Mouse (Mus musculus): Measurements from ENCODE around the gene 2010111I01Rik.
"Not testable (repeated sequence)": the region's sequence is repeated elsewhere in the genome, so short reads cannot be mapped to it uniquely, and the experiment has no call there.

2010111I01Rik gene

GRCm38 (mm10) chr13:62964640-62965311 is at the start of gene 2010111I01Rik:
Gene 2010111I01Rik, plus strand, starts transcription at chr13:62964893.
- peak; percentile 94 for DNase-seq (ENCODE audit: low spot score)

DNA sequence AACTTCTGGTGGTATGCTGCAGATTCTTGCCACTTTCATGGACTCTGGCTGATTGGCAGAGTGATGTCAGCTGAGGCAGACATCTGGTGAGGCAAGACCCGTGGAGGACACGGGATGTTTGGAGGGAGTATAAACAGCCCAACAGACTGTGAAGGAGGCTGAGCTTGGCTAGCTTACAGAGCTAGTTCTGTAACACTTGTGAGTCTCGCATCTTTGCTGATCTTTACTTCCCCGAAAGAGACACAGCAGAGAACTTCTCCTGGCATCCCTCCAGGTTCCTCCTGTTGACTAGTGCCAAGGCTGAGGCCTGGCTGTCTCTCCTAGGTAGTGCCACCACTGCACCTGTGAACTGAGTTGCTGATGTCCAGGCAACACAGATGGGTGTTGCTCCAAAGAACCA is 48.0 kb upstream of the 2010111I01Rik start:
- DNase-seq (ENCODE audit: low spot score), result no peak

DNA sequence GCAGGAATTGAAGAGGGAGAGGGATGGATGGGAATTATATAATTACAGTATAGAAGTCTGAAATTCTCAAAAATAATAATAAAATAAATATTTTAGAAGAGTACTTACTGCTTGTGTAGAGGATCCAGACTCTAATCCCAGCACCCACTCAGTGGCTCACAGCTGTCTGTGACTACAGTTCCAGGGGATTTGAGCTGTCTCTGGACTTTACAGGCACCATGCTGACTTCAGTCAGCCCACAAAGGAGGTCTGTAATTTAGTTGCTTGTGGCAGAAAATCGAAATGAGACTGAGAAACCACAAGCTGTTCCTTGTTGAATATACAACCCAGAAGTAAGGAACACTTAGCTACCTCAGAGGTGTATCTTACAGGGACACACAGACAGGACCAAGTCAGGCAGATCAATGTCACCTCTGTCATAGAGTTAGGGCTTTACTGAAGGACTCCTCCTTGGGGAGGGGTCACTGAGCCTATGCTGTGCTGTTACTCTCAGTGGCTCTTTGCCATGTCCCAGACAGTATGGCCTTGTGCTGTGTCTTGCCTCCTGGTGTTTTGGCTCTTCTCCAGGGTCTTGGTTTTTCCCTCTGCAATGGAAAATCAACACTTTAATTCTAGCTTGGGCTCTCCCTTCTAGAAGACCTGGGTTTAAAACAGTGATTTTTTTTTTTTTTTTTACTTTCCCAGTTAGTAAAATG is 47.1 kb upstream of the 2010111I01Rik start:
- no peak for DNase-seq (ENCODE audit: low spot score)

DNA sequence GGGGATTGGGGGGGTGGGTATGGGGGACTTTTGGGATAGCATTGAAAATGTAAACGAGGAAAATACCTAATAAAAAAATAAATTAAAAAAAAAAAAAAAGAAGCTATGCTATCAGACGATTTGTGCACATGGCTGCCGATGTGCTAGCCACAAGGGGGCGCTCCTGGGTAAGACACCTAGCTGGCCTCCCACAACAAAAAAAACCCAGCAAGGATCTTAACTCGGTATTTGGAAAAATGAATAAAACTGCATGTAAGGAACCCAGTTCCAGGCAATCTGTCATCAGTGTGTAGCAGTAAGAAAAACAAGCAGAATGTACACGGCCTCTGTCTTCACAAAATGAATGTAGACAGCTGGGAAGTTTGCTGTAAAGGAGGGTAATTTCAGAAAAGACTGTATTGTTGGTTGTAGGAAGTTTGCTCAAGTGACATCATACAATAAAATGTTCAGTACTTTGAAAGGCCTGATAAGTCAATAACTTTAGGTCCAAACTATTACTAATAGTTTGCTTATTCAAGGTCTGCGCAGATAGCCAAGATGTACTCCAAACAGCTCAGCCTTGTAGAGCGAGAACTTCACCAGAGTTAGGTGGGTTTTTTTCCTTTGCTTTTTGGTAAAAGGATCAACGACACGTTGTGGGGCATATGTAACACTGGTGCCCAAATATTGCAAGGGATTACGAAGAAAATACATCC is 44.9 kb upstream of the 2010111I01Rik start:
- peak; percentile 26 for DNase-seq (ENCODE audit: low spot score)

DNA sequence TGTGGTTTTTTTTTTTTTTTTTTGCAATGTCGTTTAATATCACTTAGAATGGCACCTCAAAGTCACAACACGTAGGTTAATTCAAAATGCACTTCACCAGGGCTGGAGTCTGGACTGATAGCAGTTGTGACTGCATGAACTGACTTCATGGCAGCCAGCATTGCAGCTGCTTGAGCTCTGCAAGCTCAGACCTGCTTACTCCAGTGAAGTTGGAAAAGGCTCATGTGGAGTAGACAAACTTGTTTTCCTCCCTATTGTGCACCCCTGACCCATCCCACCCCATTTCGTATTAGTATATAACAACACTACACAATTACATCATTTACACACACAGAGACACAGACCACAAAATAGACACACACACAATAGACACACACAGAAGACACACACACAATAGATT is 42.0 kb upstream of the 2010111I01Rik start:
- no peak for DNase-seq (ENCODE audit: low spot score)

DNA sequence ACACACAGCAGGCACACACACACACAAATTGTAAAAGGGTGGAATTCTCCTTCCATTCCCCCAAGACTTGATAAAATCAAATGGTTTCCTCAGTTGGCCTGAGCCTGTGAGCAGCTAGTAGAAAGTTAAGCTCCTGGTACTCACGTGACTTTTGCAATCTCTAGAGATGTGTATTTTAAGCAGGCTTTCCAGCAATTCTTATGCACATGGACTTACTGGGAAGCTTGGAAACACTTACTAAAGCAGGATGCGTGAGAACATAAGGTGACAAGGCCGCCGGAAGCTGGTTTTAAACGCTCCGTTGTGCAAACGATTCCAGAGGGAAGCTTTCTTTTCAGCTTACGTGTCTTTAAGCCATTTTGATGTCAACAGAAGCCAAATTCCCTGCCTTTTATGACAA is 41.5 kb upstream of the 2010111I01Rik start:
- DNase-seq (ENCODE audit: low spot score), result no peak

DNA sequence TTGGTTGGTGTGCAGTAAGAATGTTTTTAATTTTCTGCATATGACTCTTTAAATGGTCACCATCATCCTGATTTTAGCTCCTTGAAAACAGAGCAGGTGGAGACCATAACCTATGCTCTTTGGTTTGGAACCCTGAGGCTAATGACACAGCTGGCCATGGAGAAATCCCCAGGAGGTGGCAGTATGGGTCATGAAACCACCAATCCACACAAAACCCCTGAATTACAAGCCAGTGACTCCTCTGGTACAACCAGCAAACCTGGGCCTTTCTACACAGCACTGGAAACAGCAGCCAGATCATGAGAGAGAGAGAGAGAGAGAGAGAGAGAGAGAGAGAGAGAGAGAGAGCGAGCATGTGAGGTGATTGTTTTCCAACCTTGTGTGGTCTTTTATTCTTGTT is 38.2 kb upstream of the 2010111I01Rik start:
- DNase-seq (ENCODE audit: low spot score), result peak; percentile 13

- DNase-seq (ENCODE audit: low spot score), result no peak
These were observed 37.2 kb upstream of the 2010111I01Rik start for GRCm38 (mm10) chr13:62927470-62927869.

- DNase-seq (ENCODE audit: low spot score), result not testable (repeated sequence)
These were observed 35.5 kb upstream of the 2010111I01Rik start for GRCm38 (mm10) chr13:62929144-62929543.

DNA sequence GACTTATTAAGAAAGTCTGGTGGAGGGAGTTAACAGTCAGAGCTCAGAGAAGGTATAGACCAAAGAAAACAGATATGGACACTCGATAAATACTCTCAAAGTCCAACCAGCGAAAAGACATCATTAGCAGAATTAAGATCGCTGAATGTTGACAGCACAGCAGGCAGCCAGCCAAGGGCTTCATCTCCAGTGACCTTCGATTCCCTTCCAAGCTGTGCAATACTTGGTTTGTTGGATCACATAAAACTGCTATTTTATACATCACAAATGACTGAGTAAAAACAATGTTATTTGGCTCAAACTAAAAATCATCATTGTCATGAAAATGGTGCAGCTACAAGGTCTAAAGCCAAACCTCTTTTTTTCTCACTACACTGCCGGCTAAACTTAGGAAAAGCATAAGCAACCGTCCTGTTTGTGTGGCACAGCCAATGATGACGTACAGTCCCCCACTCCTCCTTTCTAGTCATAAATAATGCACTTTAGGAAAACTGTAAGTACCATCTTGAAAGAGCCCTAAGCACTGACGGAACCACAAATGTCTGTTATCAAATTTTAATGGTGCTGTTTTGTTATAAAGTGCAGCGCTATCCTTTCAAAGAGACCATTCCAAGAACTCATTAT is 34.8 kb upstream of the 2010111I01Rik start:
- DNase-seq (ENCODE audit: low spot score), result no peak

DNA sequence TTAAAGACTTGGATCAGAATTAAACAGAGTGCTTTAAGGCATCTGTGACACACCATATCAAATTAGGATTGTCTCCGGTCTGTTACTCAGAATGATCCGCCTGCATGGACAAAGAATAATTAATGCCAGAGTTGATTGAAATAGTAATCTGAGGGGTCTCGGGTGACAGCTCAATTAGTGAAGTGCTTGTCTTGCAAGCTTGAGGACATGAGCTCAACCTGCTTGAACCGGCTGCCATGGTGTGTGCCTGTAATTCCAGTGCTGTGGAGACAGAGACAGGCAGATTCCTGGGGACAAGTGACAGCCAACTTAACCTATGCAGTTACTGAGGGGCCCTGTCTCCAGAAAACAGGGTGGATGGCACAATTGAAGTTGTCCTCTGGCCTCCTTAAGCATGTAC is 32.2 kb upstream of the 2010111I01Rik start:
- no peak for DNase-seq (ENCODE audit: low spot score)

DNA sequence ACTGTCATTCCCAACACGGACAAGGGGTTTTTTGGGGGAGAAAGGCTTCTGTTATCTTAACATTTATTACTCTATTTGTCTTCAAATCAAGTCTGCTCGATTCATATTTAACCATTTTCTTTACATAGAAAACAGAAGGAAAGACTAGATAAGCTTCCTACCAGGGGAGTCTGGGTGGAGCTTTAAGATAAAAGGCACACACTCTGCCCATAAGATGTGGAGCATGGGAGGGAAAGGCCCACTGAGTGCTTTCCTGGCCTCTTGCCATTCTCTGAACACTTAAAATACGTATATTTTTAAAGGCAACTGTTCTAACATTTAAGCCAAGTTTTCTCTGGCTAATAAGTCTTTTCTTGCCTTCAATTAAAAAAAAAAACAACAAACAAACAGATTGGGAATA is 25.3 kb upstream of the 2010111I01Rik start:
- no peak for DNase-seq (ENCODE audit: low spot score)

DNA sequence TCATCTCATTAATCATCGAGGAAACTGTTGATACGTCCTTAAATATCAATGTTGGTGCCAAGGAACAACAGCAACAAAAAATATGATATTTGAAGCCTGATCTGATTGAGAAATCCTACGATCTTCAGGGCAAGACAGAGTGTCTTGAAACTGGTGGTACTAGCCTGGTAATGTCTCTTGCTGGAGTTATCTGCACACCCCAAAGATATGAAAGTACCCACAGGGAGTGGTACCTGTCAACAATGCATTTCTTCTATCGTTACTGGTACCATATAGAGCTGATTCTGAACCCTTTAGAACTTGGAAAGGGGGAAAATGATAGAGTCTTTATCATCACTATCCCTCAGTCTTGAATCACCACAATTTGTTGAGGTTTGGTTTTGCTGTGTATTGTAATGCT is 24.9 kb upstream of the 2010111I01Rik start:
- DNase-seq (ENCODE audit: low spot score), result no peak

DNA sequence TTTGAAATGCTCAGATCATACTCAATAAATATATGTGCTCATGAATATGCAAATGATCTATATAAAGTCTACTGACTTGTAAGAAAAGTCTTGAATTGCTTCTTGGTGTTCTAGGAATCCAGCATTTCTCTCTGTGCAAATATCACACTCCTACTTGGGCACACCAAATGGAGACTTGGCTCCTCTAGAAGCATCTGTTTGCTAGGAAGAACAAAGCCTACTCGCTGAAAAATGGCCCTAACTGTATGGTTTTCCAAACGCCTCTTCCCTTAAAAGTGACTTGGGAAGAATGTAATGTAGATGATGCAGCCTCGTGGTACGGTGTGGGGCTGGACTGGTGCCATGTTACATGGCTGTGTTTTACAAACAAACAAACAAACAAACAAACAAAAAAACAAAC is 24.0 kb upstream of the 2010111I01Rik start:
- DNase-seq (ENCODE audit: low spot score), result no peak

DNA sequence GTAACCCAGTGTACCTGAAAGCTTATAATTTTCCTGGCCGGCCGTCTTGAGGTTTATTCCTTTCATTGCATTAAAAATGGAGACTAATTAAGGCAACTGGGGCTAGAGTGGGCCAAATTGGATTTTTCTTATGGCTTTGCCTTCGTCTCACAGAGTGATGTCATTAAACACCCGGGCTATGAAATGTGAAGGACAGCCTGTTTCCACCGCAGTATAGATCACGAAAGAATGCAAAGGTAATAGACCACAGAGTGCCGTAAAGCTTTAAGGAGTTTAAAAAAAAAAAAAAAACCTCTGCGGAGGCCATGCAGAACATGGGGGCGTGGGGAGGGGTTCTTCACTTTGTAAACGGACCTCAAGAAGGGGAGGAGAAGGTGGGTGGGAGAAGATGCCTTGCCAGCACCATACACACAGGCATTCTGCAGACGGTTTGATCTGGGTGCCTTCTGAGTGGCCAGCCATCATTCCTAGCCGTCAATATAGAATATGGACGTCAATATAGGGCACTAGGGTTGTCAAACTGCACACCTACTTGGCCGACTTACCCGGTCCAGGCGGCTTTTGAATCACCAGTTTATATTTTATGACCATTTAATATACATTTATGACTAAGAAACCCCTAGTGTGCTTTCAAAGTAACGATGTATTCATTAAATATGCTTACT is 23.2 kb upstream of the 2010111I01Rik start:
- DNase-seq (ENCODE audit: low spot score), result no peak

DNA sequence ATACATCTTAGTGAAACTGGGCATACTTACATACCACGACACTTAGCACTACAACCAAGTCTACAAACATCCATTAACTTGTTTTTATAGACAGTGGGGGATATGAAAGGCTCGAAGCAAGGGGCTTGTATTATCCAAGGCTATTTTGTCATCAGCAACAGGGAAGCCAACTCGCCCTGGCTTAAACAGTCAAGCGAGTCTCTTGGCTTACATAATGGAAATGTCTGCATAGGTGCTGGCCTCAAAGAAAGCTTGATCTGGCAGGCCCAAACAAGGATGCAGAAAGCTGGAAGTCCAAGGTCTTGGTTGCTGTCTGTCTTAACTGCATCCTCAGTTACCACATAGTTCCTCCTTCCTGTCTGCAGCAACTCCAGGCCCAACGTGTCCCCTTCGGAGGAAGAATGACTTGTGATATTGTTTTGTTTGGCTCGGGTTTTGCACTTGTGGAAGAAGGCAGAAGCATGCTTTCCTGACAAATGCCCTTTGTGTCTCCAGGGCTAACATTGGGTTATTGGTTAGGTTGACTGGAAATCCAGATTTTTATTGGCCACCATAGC is 21.3 kb upstream of the 2010111I01Rik start:
- DNase-seq (ENCODE audit: low spot score), result no peak

GRCm38 (mm10) chr13:62944109-62944508 is 20.6 kb upstream of the 2010111I01Rik start:
- no peak for DNase-seq (ENCODE audit: low spot score)

DNA sequence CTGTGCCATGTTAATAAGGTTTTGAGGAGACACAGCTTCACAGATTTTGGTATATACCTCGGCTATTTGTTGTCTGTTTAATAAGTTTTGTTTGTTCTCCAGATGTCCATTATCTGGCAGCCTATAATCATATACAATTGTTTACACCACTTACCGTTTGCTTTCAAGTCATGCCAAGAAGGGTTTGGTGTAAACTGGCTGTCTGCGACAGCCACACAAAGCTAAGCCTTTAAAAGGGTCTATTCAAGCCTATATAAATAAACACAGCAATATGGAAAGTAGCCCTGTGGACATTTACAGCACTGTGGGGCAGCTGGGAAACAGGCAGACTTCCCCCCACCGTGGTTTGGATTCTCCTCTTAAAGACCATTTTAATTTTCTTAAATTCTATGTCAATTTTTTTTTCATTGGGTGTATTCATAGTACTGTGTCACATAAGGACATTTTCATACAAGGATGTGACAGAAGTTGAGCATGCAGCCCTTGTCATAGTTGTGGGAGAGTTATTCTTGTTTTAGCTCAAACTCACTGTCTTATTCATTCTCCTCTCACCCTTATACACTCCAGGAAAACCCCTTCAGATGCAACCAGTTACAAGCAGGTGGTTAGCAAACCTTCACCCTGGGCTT is 15.0 kb upstream of the 2010111I01Rik start:
- DNase-seq (ENCODE audit: low spot score), result no peak

- no peak for DNase-seq (ENCODE audit: low spot score)
These were observed 13.1 kb upstream of the 2010111I01Rik start for GRCm38 (mm10) chr13:62951606-62952005.

DNA sequence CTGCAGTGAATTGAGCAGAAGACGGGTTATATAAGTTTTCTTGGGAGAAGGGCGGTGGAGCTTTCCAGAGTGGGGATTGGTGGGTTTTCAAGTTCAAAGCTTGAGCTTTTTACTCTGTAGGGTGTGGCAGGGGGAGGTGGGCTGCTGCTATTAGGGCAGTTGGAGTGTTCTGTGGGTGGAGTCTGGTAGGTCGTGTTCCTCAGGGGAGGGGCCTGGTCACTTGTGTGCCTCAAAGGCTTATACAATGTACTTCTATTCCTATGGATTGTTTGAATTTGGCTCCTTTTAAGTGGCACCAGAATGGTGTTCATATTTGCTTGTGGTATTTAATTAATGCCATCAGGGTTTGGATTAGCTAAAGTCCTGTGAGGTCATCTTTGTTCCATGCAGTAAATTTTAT is 12.6 kb upstream of the 2010111I01Rik start:
- DNase-seq (ENCODE audit: low spot score), result no peak

- DNase-seq (ENCODE audit: low spot score), result no peak
These were observed 12.1 kb upstream of the 2010111I01Rik start for GRCm38 (mm10) chr13:62952624-62953023.

Data from yolk sac, embryonic 10.5 days (tissue).